Mouse (Mus musculus) forebrain, postnatal 0 days (tissue): ENCODE results near the gene Foxp4. TPM values are rescaled to one million over a fixed set of nuclear protein-coding genes. Genes with fewer than 3 reads are reported as not detected.
A peak's percentile ranks its signal among the peaks of the same experiment; 100 is the strongest.

Source experiments
- ATAC-seq: fragments of 200-750 bp; cut with Nextera tagmentation; 2 replicates; pipeline ENCODE4 v1.8.0; 2017; ENCODE audit warnings: mild to moderate bottlenecking, moderate library complexity
- DNase-seq: peaks from one replicate; pipeline ENCODE4 v3.0.0-alpha.2; 2015
- H3K27ac ChIP-seq: fragments of 300-500 bp; sonication (generic); 2 replicates; pipeline ENCODE4 v1.5.1; 2014; ENCODE audit warnings: low read depth, mild to moderate bottlenecking, antibody characterized with exemption, low read length, moderate library complexity, mixed read lengths
- H3K27me3 ChIP-seq: fragments of 300-500 bp; sonication (generic); 2 replicates; pipeline ENCODE4 v1.6.1; 2014; ENCODE audit warnings: mild to moderate bottlenecking, low read length, mixed read lengths; ENCODE audit not compliant: insufficient read depth
- H3K36me3 ChIP-seq: fragments of 300-500 bp; sonication (generic); 2 replicates; pipeline ENCODE4 v1.6.1; 2014; ENCODE audit warnings: mild to moderate bottlenecking, moderate library complexity; ENCODE audit not compliant: insufficient read depth
- H3K4me1 ChIP-seq: fragments of 300-500 bp; sonication (generic); 2 replicates; pipeline ENCODE4 v1.6.1; 2014; ENCODE audit warnings: antibody characterized with exemption; ENCODE audit not compliant: insufficient read depth
- H3K4me2 ChIP-seq: fragments of 300-500 bp; sonication (generic); 2 replicates; pipeline ENCODE4 v1.6.1; 2014; ENCODE audit warnings: low read depth, mild to moderate bottlenecking, moderate library complexity
- H3K4me3 ChIP-seq: fragments of 300-500 bp; sonication (generic); 2 replicates; pipeline ENCODE4 v1.5.1; 2014; ENCODE audit warnings: low read depth, low read length, mixed read lengths
- H3K9ac ChIP-seq: fragments of 300-500 bp; sonication (generic); 2 replicates; pipeline ENCODE4 v1.6.1; 2014; ENCODE audit warnings: mild to moderate bottlenecking
- H3K9me3 ChIP-seq: fragments of 300-500 bp; sonication (generic); 2 replicates; pipeline ENCODE4 v1.6.1; 2016; ENCODE audit warnings: low read length
- CTCF ChIP-seq: sonication (generic); IDR thresholded peaks from 2 replicates; pipeline ENCODE4 v1.5.1; 2016; ENCODE audit warnings: antibody characterized with exemption, control low read depth, low read depth
- WGBS: fragments of 180-500 bp; shearing (Covaris S2); extraction: QIAGEN DNeasy Blood & Tissue Kit; methylation state at CpG from one replicate; pipeline ENCODE4 v1.1.7; 2014; 5-methylcytosine and 5-hydroxymethylcytosine counted together
- polyA plus RNA-seq: library from polyadenylated mRNA; unstranded; fragments of >200 nt; fragmentation: Nextera tagmentation; extraction: Ambion mirVana; gene quantifications from 2 replicates; pipeline ENCODE4 v1.2.1, GENCODE M21; 2015
- total RNA-seq: library from RNA; depleted of rRNA; stranded (reverse); fragments of >200 nt; gene quantifications from 2 replicates; pipeline ENCODE4 v1.2.3, GENCODE M21; 2014; rRNA removed

The Foxp4 gene
- total RNA-seq (108 and 109 TPM in 2 replicates), polyA plus RNA-seq (45.7 and 56.4 TPM in 2 replicates)

- Histone ChIP-seq H3K4me2 (peak within 1 kb of the TSS; percentile 95), H3K9me3 (no peaks in the 10 kb centered on the region), H3K36me3 (no peaks in the 10 kb centered on the region), H3K27ac (peak within 1 kb of the TSS; percentile 84), H3K27me3 (no peaks in the 10 kb centered on the region), H3K9ac (peak within 1 kb of the TSS; percentile 62), H3K4me3 (peak within 1 kb of the TSS; percentile 60), H3K4me1 (no peaks in the 10 kb centered on the region)
- WGBS, result 2% methylated on average over 76 of the region's 91 CpGs
- peak; percentile 93 for DNase-seq
- peak; percentile 93 for ATAC-seq
- no peak for TF ChIP-seq CTCF
Measured at GRCm38 (mm10) chr17:47924383-47925339, at the start of gene Foxp4. Foxp4 (minus strand) TSS chr17:47924645.

- Histone ChIP-seq H3K9me3 (no peaks in the 10 kb centered on the region), H3K4me3 (peak overlapping the region; percentile 36), H3K27ac (no peak overlapping the region), H3K9ac (peak overlapping the region; percentile 45), H3K27me3 (peaks cover 10% of the 10 kb centered on the region), H3K4me2 (peak overlapping the region; percentile 74), H3K36me3 (no peaks in the 10 kb centered on the region), H3K4me1 (peaks cover 13% of the 10 kb centered on the region)
- no peak for TF ChIP-seq CTCF
- DNase-seq, result peak; percentile 58
- 6% methylated on average over 61 of the region's 61 CpGs for WGBS
- peak; percentile 53 for ATAC-seq
Measured at GRCm38 (mm10) chr17:47973563-47974472, 49.4 kb upstream of the Foxp4 start.

- Histone ChIP-seq H3K36me3 (no peaks in the 10 kb centered on the region), H3K9ac (no peak overlapping the region), H3K9me3 (no peaks in the 10 kb centered on the region), H3K4me3 (no peak overlapping the region), H3K4me1 (no peaks in the 10 kb centered on the region), H3K27me3 (no peaks in the 10 kb centered on the region), H3K4me2 (no peak overlapping the region), H3K27ac (no peak overlapping the region)
- WGBS, result 48% methylated on average over 9 of the region's 12 CpGs
- ATAC-seq (no peak), DNase-seq (no peak)
- no peak for TF ChIP-seq CTCF
Measured at GRCm38 (mm10) chr17:47965885-47966505, 41.5 kb upstream of the Foxp4 start.

GRCm38 (mm10) chr17:47958046-47958790 lies 33.8 kb upstream of the Foxp4 start:
- H3K27me3 ChIP-seq, result no peaks in the 10 kb centered on the region

GRCm38 (mm10) chr17:47956486-47956885 lies 32.0 kb upstream of the Foxp4 start:
- 95% methylated on average over 8 of the region's 8 CpGs for WGBS
- Histone ChIP-seq H3K36me3 (no peaks in the 10 kb centered on the region), H3K4me1 (peaks cover 4% of the 10 kb centered on the region; the same call in 1 of the 2 replicates), H3K27ac (no peak overlapping the region), H3K27me3 (no peaks in the 10 kb centered on the region; the same call in 1 of the 2 replicates), H3K4me2 (no peak overlapping the region), H3K9me3 (no peaks in the 10 kb centered on the region), H3K9ac (no peak overlapping the region), H3K4me3 (no peak overlapping the region)
- DNase-seq (no peak), ATAC-seq (no peak)
- TF ChIP-seq CTCF, result no peak

More at GRCm38 (mm10) chr17:47958046-47958790, 33.8 kb upstream of the Foxp4 start:
- Histone ChIP-seq H3K9ac (no peak overlapping the region), H3K27ac (no peak overlapping the region), H3K4me2 (no peak overlapping the region), H3K9me3 (no peaks in the 10 kb centered on the region), H3K4me1 (no peaks in the 10 kb centered on the region), H3K36me3 (no peaks in the 10 kb centered on the region), H3K4me3 (no peak overlapping the region)
- no peak for DNase-seq
- no peak for TF ChIP-seq CTCF
- no peak for ATAC-seq
- 48% methylated on average over 10 of the region's 10 CpGs for WGBS
